Mouse (Mus musculus) intestine, postnatal 0 days (tissue): ENCODE data around the gene Tsc1. TPM values are rescaled to one million over a fixed set of nuclear protein-coding genes. Genes with fewer than 3 reads are reported as not detected.

ENCODE experiments used
- ATAC-seq: fragments of 200-750 bp; cut with Nextera tagmentation; 2 replicates; pipeline ENCODE4 v1.8.0; 2017; ENCODE audit warnings: mild to moderate bottlenecking, moderate TSS enrichment, moderate library complexity
- H3K27ac ChIP-seq: fragments of 300-500 bp; sonication (generic); 2 replicates; pipeline ENCODE4 v1.5.1; 2014; ENCODE audit warnings: mild to moderate bottlenecking, low read depth, low read length, moderate library complexity
- H3K27me3 ChIP-seq: fragments of 300-500 bp; sonication (generic); replicated peaks from 2 replicates; pipeline ENCODE4 v1.6.1; 2014; ENCODE audit warnings: low read length, mixed read lengths; ENCODE audit not compliant: control insufficient read depth, insufficient read depth
- H3K36me3 ChIP-seq: fragments of 300-500 bp; sonication (generic); 2 replicates; pipeline ENCODE4 v1.6.1; 2014; ENCODE audit warnings: mild to moderate bottlenecking, moderate library complexity; ENCODE audit not compliant: control insufficient read depth, insufficient read depth
- H3K4me1 ChIP-seq: fragments of 300-500 bp; sonication (generic); replicated peaks from 2 replicates; pipeline ENCODE4 v1.6.1; 2014; ENCODE audit warnings: antibody characterized with exemption, low read length, mixed read lengths; ENCODE audit not compliant: control insufficient read depth, insufficient read depth
- H3K4me2 ChIP-seq: fragments of 300-500 bp; sonication (generic); replicated peaks from 2 replicates; pipeline ENCODE4 v1.6.1; 2014; ENCODE audit warnings: low read depth, mild to moderate bottlenecking, moderate library complexity
- H3K4me3 ChIP-seq: fragments of 300-500 bp; sonication (generic); 2 replicates; pipeline ENCODE4 v1.5.1; 2014; ENCODE audit warnings: low read depth, low read length
- H3K9ac ChIP-seq: fragments of 300-500 bp; sonication (generic); 2 replicates; pipeline ENCODE4 v1.6.1; 2014; ENCODE audit warnings: mild to moderate bottlenecking, low read depth, low read length
- H3K9me3 ChIP-seq: fragments of 300-500 bp; sonication (generic); 2 replicates; pipeline ENCODE4 v1.6.1; 2016; ENCODE audit warnings: mixed run types; ENCODE audit not compliant: control insufficient read depth
- CTCF ChIP-seq: sonication (generic); IDR thresholded peaks from 2 replicates; pipeline ENCODE4 v1.5.1; 2016; ENCODE audit warnings: low read depth, mild to moderate bottlenecking, control low read depth, antibody characterized with exemption, moderate library complexity
- WGBS: fragments of 180-500 bp; shearing (Covaris S2); extraction: QIAGEN DNeasy Blood & Tissue Kit; methylation state at CpG from one replicate; pipeline ENCODE4 v1.1.7; 2014; 5-methylcytosine and 5-hydroxymethylcytosine counted together
- polyA plus RNA-seq: library from polyadenylated mRNA; unstranded; fragments of >200 nt; fragmentation: Nextera tagmentation; extraction: Ambion mirVana; gene quantifications from 2 replicates; pipeline ENCODE4 v1.2.1, GENCODE M21; 2015

The Tsc1 gene
- 6.5 and 8.2 TPM in 2 replicates for polyA plus RNA-seq

DNA sequence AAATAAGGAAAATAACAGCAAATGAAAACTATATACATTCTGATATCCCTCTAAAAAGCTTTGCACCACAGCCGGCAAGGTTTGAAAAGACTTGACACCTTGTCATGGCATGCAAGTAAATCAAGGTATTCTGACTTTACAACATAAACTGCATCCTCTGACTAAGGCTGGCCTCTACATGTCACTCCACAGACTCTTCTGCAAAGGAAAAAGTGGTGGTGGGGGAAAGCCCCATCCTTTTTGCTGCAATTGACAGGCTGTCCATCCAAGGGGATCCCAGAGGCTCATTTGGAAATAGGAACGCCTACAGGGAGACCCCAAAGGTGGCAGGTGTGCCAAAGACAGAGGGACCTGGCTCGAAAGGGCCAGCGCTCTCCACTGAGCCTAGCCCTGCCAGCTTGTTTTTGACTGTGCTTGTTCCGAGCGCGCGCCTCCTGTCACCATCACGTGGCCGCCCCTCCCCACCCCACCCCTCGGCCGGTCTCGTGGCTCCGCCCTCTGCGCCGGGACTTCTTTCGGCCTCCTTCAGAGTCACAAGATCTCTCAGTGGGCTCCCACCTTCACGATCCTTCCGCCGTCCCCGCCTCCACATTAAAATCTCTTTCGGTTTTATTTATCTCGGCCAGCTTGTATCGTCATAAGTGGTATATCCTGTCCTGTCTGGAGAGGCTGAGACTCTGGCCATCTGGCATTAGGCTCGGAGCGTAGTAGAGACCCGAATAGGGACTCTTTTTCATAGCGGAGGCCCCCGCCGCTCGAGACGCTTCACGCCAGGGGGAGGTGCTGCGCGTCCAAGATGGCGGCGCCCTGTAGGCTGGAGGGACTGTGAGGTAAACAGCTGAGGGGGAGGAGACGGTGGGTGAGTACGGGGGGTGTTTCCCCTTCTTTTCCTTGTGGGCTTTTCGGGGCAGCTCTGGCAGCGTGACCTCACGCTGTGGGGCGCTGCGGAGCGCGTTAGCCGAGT, at the start of gene Tsc1:
Gene Tsc1, plus strand, starts transcription at position 768 of the 964 bp plus-strand sequence.
- H3K27me3 ChIP-seq, result no peaks in the 10 kb centered on the region
- ATAC-seq, result peak; percentile 94
- peak within 1 kb of the TSS; percentile 79 for H3K27ac ChIP-seq
- H3K4me2 ChIP-seq, result peak within 1 kb of the TSS; percentile 80
- H3K9ac ChIP-seq, result peak within 1 kb of the TSS; percentile 94
- WGBS, result 2% methylated on average over 46 of the region's 47 CpGs
- no peaks in the 10 kb centered on the region; the same call in 1 of the 2 replicates for H3K36me3 ChIP-seq
- TF ChIP-seq CTCF, result peak; percentile 41
- H3K4me1 ChIP-seq, result no peaks in the 10 kb centered on the region; the same call in 1 of the 2 replicates
- H3K4me3 ChIP-seq, result peak within 1 kb of the TSS; percentile 99
- H3K9me3 ChIP-seq, result no peaks in the 10 kb centered on the region

GRCm38 (mm10) chr2:28591479-28591878, 49.5 kb upstream of the Tsc1 start:
- Histone ChIP-seq H3K27ac (no peak overlapping the region), H3K9ac (no peak overlapping the region), H3K4me3 (no peak overlapping the region), H3K4me1 (no peaks in the 10 kb centered on the region), H3K36me3 (no peaks in the 10 kb centered on the region), H3K9me3 (no peaks in the 10 kb centered on the region), H3K27me3 (no peaks in the 10 kb centered on the region), H3K4me2 (no peak overlapping the region)
- 60% methylated on average over 2 of the region's 2 CpGs for whole genome bisulfite sequencing
- no peak for ATAC-seq
- no peak for TF ChIP-seq CTCF

- H3K9ac ChIP-seq, result no peak overlapping the region
- peak overlapping the region; percentile 38 for H3K4me2 ChIP-seq
- no peak overlapping the region for H3K4me3 ChIP-seq
- 6% methylated on average over 15 of the region's 15 CpGs for WGBS
- ATAC-seq, result no peak
- no peak overlapping the region for H3K27ac ChIP-seq
- no peaks in the 10 kb centered on the region for H3K27me3 ChIP-seq
- H3K4me1 ChIP-seq, result no peaks in the 10 kb centered on the region
- TF ChIP-seq CTCF, result peak; percentile 92
- H3K9me3 ChIP-seq, result no peaks in the 10 kb centered on the region
- H3K36me3 ChIP-seq, result no peaks in the 10 kb centered on the region
Observed at GRCm38 (mm10) chr2:28592809-28593208, 48.2 kb upstream of the Tsc1 start.

GRCm38 (mm10) chr2:28596021-28596420, 45.0 kb upstream of the Tsc1 start:
- 77% methylated on average over 7 of the region's 7 CpGs for WGBS
- TF ChIP-seq CTCF, result no peak
- ATAC-seq, result no peak

GRCm38 (mm10) chr2:28596998-28597397, 44.0 kb upstream of the Tsc1 start:
- Histone ChIP-seq H3K9ac (no peak overlapping the region), H3K9me3 (no peaks in the 10 kb centered on the region), H3K4me3 (no peak overlapping the region), H3K36me3 (no peaks in the 10 kb centered on the region), H3K27me3 (no peaks in the 10 kb centered on the region), H3K4me1 (no peaks in the 10 kb centered on the region), H3K4me2 (no peak overlapping the region), H3K27ac (no peak overlapping the region)
- 90% methylated on average over 7 of the region's 7 CpGs for WGBS
- TF ChIP-seq CTCF, result peak; percentile 46
- no peak for ATAC-seq

More at GRCm38 (mm10) chr2:28596021-28596420, 45.0 kb upstream of the Tsc1 start:
- no peaks in the 10 kb centered on the region for H3K36me3 ChIP-seq
- no peaks in the 10 kb centered on the region for H3K27me3 ChIP-seq
- no peaks in the 10 kb centered on the region for H3K9me3 ChIP-seq
- no peak overlapping the region for H3K4me2 ChIP-seq
- no peaks in the 10 kb centered on the region for H3K4me1 ChIP-seq
- no peak overlapping the region for H3K27ac ChIP-seq
- H3K9ac ChIP-seq, result no peak overlapping the region
- H3K4me3 ChIP-seq, result no peak overlapping the region

DNA sequence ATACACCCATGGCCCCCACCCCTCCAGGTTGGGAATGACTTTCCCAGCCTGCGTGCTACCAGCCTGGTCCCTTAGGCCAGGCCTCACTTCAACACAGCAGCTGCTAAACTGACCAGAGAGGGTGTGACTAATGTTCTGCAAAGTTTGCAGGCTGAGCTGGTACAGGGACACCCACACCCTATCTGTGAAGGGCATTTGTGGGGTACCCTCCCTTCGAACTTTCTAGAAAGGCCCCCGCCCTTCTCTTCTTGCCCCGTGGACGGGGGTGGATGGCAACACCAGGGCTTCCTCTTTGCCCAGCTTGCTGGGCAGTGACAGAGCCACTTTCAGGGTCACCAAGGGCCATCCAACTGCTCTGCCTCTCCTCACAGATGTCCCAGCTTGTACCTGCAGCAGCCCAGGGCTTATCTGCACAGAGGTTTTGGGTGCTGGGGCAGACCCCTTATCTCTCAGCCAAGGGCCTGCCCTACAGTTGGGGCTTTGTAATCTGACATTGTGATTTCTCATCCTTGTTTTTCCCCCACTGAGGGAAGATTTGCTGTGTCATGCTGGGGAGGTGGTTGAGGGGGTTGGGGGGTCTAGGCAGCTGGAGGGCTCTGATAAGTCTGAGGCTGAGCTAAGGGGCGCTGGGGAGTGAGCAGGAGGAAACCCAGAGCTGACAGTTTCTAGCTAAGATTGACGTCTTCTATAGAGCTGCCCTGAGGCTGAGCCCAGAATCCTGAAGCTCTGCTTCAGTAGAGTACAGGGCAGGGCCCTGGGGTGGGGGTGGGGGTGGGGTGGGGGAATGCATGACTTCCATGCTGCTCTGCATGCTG, 43.1 kb upstream of the Tsc1 start:
- Histone ChIP-seq H3K4me2 (no peak overlapping the region), H3K4me1 (no peaks in the 10 kb centered on the region), H3K27ac (no peak overlapping the region), H3K9ac (no peak overlapping the region), H3K9me3 (no peaks in the 10 kb centered on the region), H3K4me3 (no peak overlapping the region), H3K27me3 (no peaks in the 10 kb centered on the region), H3K36me3 (no peaks in the 10 kb centered on the region)
- ATAC-seq, result no peak
- 68% methylated on average over 7 of the region's 7 CpGs for WGBS
- TF ChIP-seq CTCF, result no peak
